Mouse (Mus musculus) liver (tissue): ENCODE results near the gene Dpf1.
A peak's percentile ranks its signal among the peaks of the same experiment; 100 is the strongest.

Source experiments
- DNase-seq: peaks from one replicate; pipeline ENCODE4 v3.0.0-alpha.2; 2020; ENCODE audit warnings: mixed read lengths

Gene Dpf1

DNA sequence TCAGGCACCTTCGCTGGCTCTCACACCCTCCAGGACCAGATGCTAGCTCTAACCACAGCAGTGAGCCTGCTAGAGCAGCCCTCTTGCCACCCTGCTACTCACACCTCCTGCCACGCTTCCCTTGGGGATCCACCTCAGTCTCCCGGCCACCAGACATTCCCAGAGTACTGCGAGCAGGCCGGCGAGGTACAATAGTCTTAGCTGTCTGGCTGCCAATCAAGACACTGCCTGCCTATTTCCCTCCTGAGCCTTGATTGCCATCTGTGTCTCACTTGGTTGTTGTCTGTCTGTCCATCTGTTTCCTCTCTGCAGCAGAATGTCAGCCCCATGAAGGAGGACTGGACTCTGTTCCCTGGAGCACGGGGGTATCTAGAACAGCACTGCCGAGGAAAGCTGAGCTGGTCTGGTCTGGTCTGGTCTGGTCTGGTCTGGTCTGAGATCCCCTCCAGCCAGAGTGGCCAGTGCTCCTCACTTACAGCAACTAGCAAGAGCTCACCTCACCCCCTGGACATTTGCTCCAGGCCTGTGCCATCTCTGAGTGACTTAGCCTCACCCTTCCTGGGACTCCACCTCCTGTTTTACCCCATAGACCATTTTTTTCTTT lies 38.8 kb downstream of the Dpf1 start:
- DNase-seq = no peak

GRCm38 (mm10) chr7:29343746-29344145 lies 40.0 kb downstream of the Dpf1 start:
- no peak for DNase-seq

DNA sequence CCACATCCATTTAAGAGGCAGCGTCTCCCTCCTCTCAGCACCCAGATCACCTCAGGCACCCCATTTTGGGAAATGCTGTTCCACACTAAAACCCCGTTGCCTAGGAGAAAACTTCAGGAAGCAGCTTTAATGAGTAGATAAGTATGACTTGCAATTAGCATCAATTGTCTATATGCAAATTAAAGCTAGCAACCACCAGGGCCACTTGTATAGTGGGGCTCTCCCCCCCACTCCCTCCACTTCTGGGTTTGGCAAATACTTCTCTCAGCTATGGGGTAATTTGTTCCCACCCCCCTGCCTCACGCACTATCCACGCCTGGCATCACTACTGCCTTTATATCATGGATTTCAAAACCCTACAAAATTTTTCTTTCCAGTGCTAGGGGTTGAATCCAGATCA lies 41.8 kb downstream of the Dpf1 start:
- DNase-seq = no peak

DNA sequence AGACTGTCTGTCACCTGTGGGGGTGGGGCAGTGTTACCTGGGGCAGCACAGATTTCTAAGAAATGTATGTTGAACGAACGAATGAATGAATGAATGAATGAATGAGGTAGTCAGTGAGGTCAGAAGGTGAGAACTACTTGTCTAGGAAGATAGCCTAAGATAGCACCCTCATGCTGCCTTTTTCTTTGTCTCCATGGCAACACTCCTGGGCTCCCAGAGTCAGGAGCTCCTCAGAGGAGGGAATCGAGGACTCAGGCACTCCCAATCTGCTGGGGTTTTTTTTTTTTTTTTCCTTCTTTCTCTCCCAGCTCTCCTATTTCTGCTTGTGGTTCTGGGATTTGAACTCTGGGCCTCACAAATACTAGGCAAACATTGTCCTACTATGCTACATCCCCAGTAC lies 42.5 kb downstream of the Dpf1 start:
- DNase-seq = no peak

DNA sequence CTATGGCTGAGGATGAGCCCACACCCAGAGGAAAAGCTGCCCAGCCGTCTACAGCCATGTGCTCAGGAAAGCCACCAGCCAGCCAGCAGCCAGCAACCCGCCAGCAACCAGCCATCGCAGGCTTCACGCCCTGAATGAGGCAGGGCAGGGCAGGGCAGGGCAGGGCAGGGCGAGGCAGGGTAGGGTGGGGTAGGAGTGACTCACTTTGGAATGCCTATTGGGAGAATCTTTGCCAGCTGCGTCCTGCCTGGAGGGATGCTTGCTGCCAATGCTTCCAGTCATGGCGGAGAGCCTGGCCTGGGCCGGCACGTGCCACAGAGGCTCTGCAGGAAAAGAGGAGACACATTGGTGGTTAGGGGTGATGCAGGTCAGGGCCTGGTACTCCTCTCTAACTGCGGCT lies 46.7 kb downstream of the Dpf1 start:
- DNase-seq = peak; percentile 40

- no peak for DNase-seq
These were observed 48.5 kb downstream of the Dpf1 start for GRCm38 (mm10) chr7:29352246-29352645.

GRCm38 (mm10) chr7:29354161-29354560 lies 50.4 kb downstream of the Dpf1 start:
- DNase-seq = no peak

GRCm38 (mm10) chr7:29355406-29355805 lies 51.7 kb downstream of the Dpf1 start:
- DNase-seq = no peak

GRCm38 (mm10) chr7:29361497-29361896 lies 57.7 kb downstream of the Dpf1 start:
- DNase-seq = no peak

- DNase-seq = peak; percentile 60
These were observed 60.3 kb downstream of the Dpf1 start for GRCm38 (mm10) chr7:29364052-29364451.

- no peak for DNase-seq
These were observed 63.6 kb downstream of the Dpf1 start for GRCm38 (mm10) chr7:29367166-29368003.
